Mouse (Mus musculus) lung, embryonic 16.5 days (tissue): ENCODE measurements around the gene Slc25a15. TPM values are rescaled to one million over a fixed set of nuclear protein-coding genes. Genes with fewer than 3 reads are reported as not detected.

Experiments
- ATAC-seq: fragments of 200-750 bp; cut with Nextera tagmentation; 2 replicates; pipeline ENCODE4 v1.8.0; 2017; ENCODE audit warnings: low read depth, mild to moderate bottlenecking, moderate library complexity
- H3K27ac ChIP-seq: fragments of 300-500 bp; sonication (generic); 2 replicates; pipeline ENCODE4 v1.5.1; 2014; ENCODE audit warnings: mild to moderate bottlenecking, control low read depth, low read length
- H3K27me3 ChIP-seq: fragments of 300-500 bp; sonication (generic); 2 replicates; pipeline ENCODE4 v1.6.1; 2014; ENCODE audit warnings: low read depth, low read length, mixed read lengths; ENCODE audit not compliant: control insufficient read depth, insufficient read depth
- H3K36me3 ChIP-seq: fragments of 300-500 bp; sonication (generic); 2 replicates; pipeline ENCODE4 v1.6.1; 2014; ENCODE audit warnings: low read length; ENCODE audit not compliant: control insufficient read depth, insufficient read depth
- H3K4me1 ChIP-seq: fragments of 300-500 bp; sonication (generic); replicated peaks from 2 replicates; pipeline ENCODE4 v1.6.1; 2014; ENCODE audit warnings: low read length, mixed read lengths; ENCODE audit not compliant: control insufficient read depth, insufficient read depth
- H3K4me2 ChIP-seq: fragments of 300-500 bp; sonication (generic); 2 replicates; pipeline ENCODE4 v1.6.1; 2014; ENCODE audit warnings: low read depth, low read length, control low read depth
- H3K4me3 ChIP-seq: fragments of 300-500 bp; sonication (generic); 2 replicates; pipeline ENCODE4 v1.5.1; 2014; ENCODE audit warnings: mild to moderate bottlenecking, low read length, control low read depth
- H3K9ac ChIP-seq: fragments of 300-500 bp; sonication (generic); 2 replicates; pipeline ENCODE4 v1.6.1; 2014; ENCODE audit warnings: low read length, control low read depth
- H3K9me3 ChIP-seq: fragments of 300-500 bp; sonication (generic); 2 replicates; pipeline ENCODE4 v1.6.1; 2016; ENCODE audit warnings: low read length; ENCODE audit not compliant: control insufficient read depth
- WGBS: fragments of 180-500 bp; shearing (Covaris S2); extraction: QIAGEN DNeasy Blood & Tissue Kit; methylation state at CpG from one replicate; pipeline ENCODE4 v1.1.7; 2014; 5-methylcytosine and 5-hydroxymethylcytosine counted together
- polyA plus RNA-seq: library from polyadenylated mRNA; unstranded; fragments of >200 nt; fragmentation: Nextera tagmentation; extraction: Ambion mirVana; gene quantifications from 2 replicates; pipeline ENCODE4 v1.2.1, GENCODE M21; 2015

Slc25a15 gene
- polyA plus RNA-seq, 1 experiment from 2014 or later = 18.1 TPM

DNA sequence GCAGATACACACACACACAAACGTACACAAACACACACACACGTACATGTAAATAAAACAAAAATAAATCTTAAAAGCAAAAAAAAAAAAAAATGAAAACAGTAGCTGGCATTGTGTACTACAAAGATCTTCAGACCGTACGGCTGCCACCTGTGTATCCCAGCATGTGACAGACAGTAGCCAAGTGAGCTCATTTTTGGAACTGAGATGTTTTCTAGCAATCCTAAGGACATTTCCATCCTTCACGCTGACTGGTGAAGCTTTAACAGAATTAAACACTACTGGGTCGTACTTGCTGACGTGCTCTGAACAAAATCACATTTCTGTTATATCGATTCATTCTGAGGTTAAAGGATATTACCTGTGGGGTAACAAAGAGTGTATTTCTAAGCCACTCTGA lies 3.1 kb downstream of the Slc25a15 start:
- H3K4me3 ChIP-seq = no peak overlapping the region
- H3K36me3 ChIP-seq = no peaks in the 10 kb centered on the region
- WGBS = 90% methylated on average over 8 of the region's 8 CpGs
- H3K27ac ChIP-seq = no peak overlapping the region
- no peaks in the 10 kb centered on the region for H3K9me3 ChIP-seq
- no peak overlapping the region for H3K9ac ChIP-seq
- H3K4me1 ChIP-seq = peaks cover 11% of the 10 kb centered on the region
- H3K27me3 ChIP-seq = no peaks in the 10 kb centered on the region
- no peak for ATAC-seq
- H3K4me2 ChIP-seq = no peak overlapping the region

DNA sequence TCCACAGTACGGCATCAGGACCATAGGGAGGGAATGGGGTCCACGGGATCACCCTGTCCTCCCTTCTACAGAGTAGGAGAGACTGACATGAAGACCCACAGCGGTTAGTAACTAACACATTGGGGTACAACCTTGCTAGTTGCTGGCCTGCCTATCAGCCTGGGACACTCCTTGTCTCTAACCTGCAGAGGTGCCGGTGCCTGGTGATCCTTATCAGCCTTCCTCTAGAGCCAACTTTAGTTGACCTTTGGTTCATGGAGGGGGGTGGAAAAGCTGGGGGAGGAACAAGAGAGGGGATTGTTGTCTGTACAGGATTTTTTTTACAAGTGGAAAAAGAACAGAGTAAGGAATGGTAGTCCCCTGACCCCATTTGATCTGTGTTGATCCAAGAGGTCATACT lies 3.9 kb downstream of the Slc25a15 start:
- peaks cover 4% of the 10 kb centered on the region for H3K36me3 ChIP-seq
- WGBS = 73% methylated on average over 4 of the region's 4 CpGs
- ATAC-seq = no peak
- no peak overlapping the region for H3K4me3 ChIP-seq
- peaks cover 11% of the 10 kb centered on the region for H3K4me1 ChIP-seq
- H3K27me3 ChIP-seq = no peaks in the 10 kb centered on the region
- H3K9ac ChIP-seq = no peak overlapping the region
- no peak overlapping the region for H3K4me2 ChIP-seq
- no peak overlapping the region for H3K27ac ChIP-seq
- no peaks in the 10 kb centered on the region for H3K9me3 ChIP-seq

- Histone ChIP-seq H3K4me1 (no peaks in the 10 kb centered on the region), H3K27ac (no peak overlapping the region), H3K4me2 (no peak overlapping the region), H3K36me3 (peaks cover 16% of the 10 kb centered on the region), H3K9ac (no peak overlapping the region), H3K27me3 (no peaks in the 10 kb centered on the region), H3K4me3 (no peak overlapping the region), H3K9me3 (no peaks in the 10 kb centered on the region)
- ATAC-seq = no peak
- whole genome bisulfite sequencing = 87% methylated on average over 8 of the region's 8 CpGs
These were observed 7.5 kb downstream of the Slc25a15 start for GRCm38 (mm10) chr8:22390766-22391463.

- Histone ChIP-seq H3K27ac (no peak overlapping the region), H3K4me2 (no peak overlapping the region), H3K4me3 (no peak overlapping the region), H3K36me3 (peaks cover 16% of the 10 kb centered on the region), H3K9ac (no peak overlapping the region), H3K9me3 (no peaks in the 10 kb centered on the region), H3K27me3 (no peaks in the 10 kb centered on the region), H3K4me1 (no peaks in the 10 kb centered on the region)
- ATAC-seq = no peak
- WGBS = 80% methylated on average over 10 of the region's 10 CpGs
These were observed 8.5 kb downstream of the Slc25a15 start for GRCm38 (mm10) chr8:22389874-22390273.

GRCm38 (mm10) chr8:22385158-22385557 lies 13.2 kb downstream of the Slc25a15 start:
- H3K27ac ChIP-seq = no peak overlapping the region
- H3K4me2 ChIP-seq = no peak overlapping the region
- H3K4me1 ChIP-seq = no peaks in the 10 kb centered on the region
- H3K27me3 ChIP-seq = no peaks in the 10 kb centered on the region
- H3K9ac ChIP-seq = no peak overlapping the region
- WGBS = 86% methylated on average over 6 of the region's 6 CpGs
- no peak for ATAC-seq
- H3K4me3 ChIP-seq = no peak overlapping the region
- H3K9me3 ChIP-seq = no peaks in the 10 kb centered on the region
- H3K36me3 ChIP-seq = peaks cover 28% of the 10 kb centered on the region

GRCm38 (mm10) chr8:22382824-22383595 lies 15.4 kb downstream of the Slc25a15 start:
- WGBS = 89% methylated on average over 19 of the region's 19 CpGs
- ATAC-seq = no peak

GRCm38 (mm10) chr8:22380934-22381333 lies 17.5 kb downstream of the Slc25a15 start:
- H3K27ac ChIP-seq = no peak overlapping the region
- ATAC-seq = no peak
- no peaks in the 10 kb centered on the region for H3K27me3 ChIP-seq
- no peak overlapping the region for H3K4me3 ChIP-seq
- no peaks in the 10 kb centered on the region for H3K9me3 ChIP-seq
- WGBS = 93% methylated on average over 11 of the region's 11 CpGs
- no peaks in the 10 kb centered on the region for H3K4me1 ChIP-seq
- H3K9ac ChIP-seq = no peak overlapping the region
- H3K36me3 ChIP-seq = peaks cover 14% of the 10 kb centered on the region
- no peak overlapping the region for H3K4me2 ChIP-seq

More at GRCm38 (mm10) chr8:22382824-22383595, 15.4 kb downstream of the Slc25a15 start:
- Histone ChIP-seq H3K27me3 (no peaks in the 10 kb centered on the region), H3K4me3 (no peak overlapping the region), H3K27ac (no peak overlapping the region), H3K36me3 (peaks cover 15% of the 10 kb centered on the region), H3K4me2 (no peak overlapping the region), H3K9ac (no peak overlapping the region), H3K4me1 (no peaks in the 10 kb centered on the region), H3K9me3 (no peaks in the 10 kb centered on the region)

DNA sequence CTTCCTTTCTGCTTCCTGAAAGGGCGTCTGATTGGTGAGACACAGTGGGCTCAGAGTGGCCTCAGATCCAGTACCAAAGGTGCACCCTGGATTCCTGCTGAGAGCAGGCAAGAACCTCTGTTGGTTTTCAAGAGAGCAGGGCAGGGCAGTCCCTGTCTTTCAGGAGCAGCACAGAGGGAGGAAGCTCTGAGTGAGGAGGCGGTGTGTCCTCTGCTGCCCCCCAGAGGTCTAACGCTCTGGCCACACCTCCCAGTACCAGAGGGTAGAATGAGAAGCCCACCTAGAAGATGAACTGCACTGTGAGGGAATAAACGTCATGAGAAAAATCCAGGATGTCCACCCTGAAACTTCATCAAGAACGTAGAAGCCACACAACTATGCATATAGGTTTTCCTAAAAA lies 21.5 kb downstream of the Slc25a15 start:
- Histone ChIP-seq H3K4me1 (no peaks in the 10 kb centered on the region), H3K9me3 (no peaks in the 10 kb centered on the region), H3K36me3 (peaks cover 15% of the 10 kb centered on the region), H3K9ac (no peak overlapping the region), H3K27ac (no peak overlapping the region), H3K27me3 (no peaks in the 10 kb centered on the region), H3K4me3 (no peak overlapping the region), H3K4me2 (no peak overlapping the region)
- peak; percentile 74; the same call in 1 of the 2 replicates for ATAC-seq
- 42% methylated on average over 5 of the region's 5 CpGs for WGBS

- H3K4me1 ChIP-seq = no peaks in the 10 kb centered on the region
- H3K4me3 ChIP-seq = no peak overlapping the region
- no peak overlapping the region for H3K9ac ChIP-seq
- no peaks in the 10 kb centered on the region for H3K27me3 ChIP-seq
- no peak overlapping the region for H3K4me2 ChIP-seq
- H3K36me3 ChIP-seq = peaks cover 9% of the 10 kb centered on the region
- WGBS = 85% methylated on average over 5 of the region's 5 CpGs
- H3K27ac ChIP-seq = no peak overlapping the region
- no peaks in the 10 kb centered on the region for H3K9me3 ChIP-seq
- no peak for ATAC-seq
These were observed 22.1 kb downstream of the Slc25a15 start for GRCm38 (mm10) chr8:22376311-22376710.
